Mouse (Mus musculus) myocyte (in vitro differentiated cells): ENCODE results near the gene Cd276. TPM values are rescaled to one million over a fixed set of nuclear protein-coding genes. Genes with fewer than 3 reads are reported as not detected.

Experiments used
- H3K27me3 ChIP-seq: one replicate; pipeline ENCODE4 v1.6.1; 2011; ENCODE audit not compliant: control insufficient read depth, insufficient read depth, insufficient read length
- H3K36me3 ChIP-seq: one replicate; pipeline ENCODE4 v1.6.1; 2011; ENCODE audit not compliant: control insufficient read depth, insufficient read depth
- H3K4me2 ChIP-seq: one replicate; pipeline ENCODE4 v1.6.1; 2011; ENCODE audit warnings: low read depth, control low read depth
- H3K4me3 ChIP-seq: one replicate; pipeline ENCODE4 v1.5.1; 2011; ENCODE audit warnings: mild to moderate bottlenecking, control low read depth, moderate library complexity
- H3K79me2 ChIP-seq: one replicate; pipeline ENCODE4 v1.6.1; 2011; ENCODE audit not compliant: control insufficient read depth, insufficient read depth
- H3ac ChIP-seq: one replicate; pipeline ENCODE4 v1.6.1; 2011; ENCODE audit not compliant: control insufficient read depth, insufficient read length
- CEBPB ChIP-seq: IDR thresholded peaks from 2 replicates; pipeline ENCODE4 v1.6.1; 2011; ENCODE audit warnings: mild to moderate bottlenecking, moderate library complexity; ENCODE audit not compliant: poor library complexity, insufficient read depth, severe bottlenecking
- E2F4 ChIP-seq: IDR thresholded peaks from one replicate; pipeline ENCODE4 v1.6.1; 2011; ENCODE audit warnings: mild to moderate bottlenecking, control low read depth, moderate library complexity; ENCODE audit not compliant: insufficient read depth
- MYOD1 ChIP-seq, 3 experiments: IDR thresholded peaks; one replicate each; pipeline ENCODE4 v1.6.1; 2011; ENCODE audit warnings: control low read depth in 2 of 3, low read depth in 2 of 3, mild to moderate bottlenecking in 2 of 3, moderate library complexity in 1 of 3; ENCODE audit not compliant: insufficient read length in 2 of 3, control insufficient read depth in 1 of 3
- MYOG ChIP-seq, 3 experiments: IDR thresholded peaks; one replicate each; pipeline ENCODE4 v1.6.1; 2011; ENCODE audit warnings: control low read depth in 2 of 3, low read depth in 2 of 3, mild to moderate bottlenecking in 2 of 3; ENCODE audit not compliant: insufficient read length in 2 of 3, control insufficient read depth in 1 of 3, insufficient read depth in 1 of 3
- POLR2A ChIP-seq: IDR thresholded peaks from one replicate; pipeline ENCODE4 v1.6.1; 2011; ENCODE audit warnings: low read depth, mild to moderate bottlenecking, control low read depth, moderate library complexity; ENCODE audit not compliant: insufficient read length
- POLR2AphosphoS2 ChIP-seq: IDR thresholded peaks from one replicate; pipeline ENCODE4 v1.6.1; 2011; ENCODE audit warnings: low read depth, control low read depth; ENCODE audit not compliant: insufficient read length
- REST ChIP-seq: IDR thresholded peaks from one replicate; pipeline ENCODE4 v1.6.1; 2011; ENCODE audit warnings: mild to moderate bottlenecking, control low read depth, moderate library complexity; ENCODE audit not compliant: insufficient read depth, insufficient read length
- SRF ChIP-seq: IDR thresholded peaks from one replicate; pipeline ENCODE4 v1.6.1; 2011; ENCODE audit warnings: low read depth; ENCODE audit not compliant: control insufficient read depth, insufficient read length
- TCF12 ChIP-seq: IDR thresholded peaks from one replicate; pipeline ENCODE4 v1.6.1; 2011; ENCODE audit warnings: mild to moderate bottlenecking, control low read depth; ENCODE audit not compliant: poor library complexity, insufficient read depth, severe bottlenecking
- TCF3 ChIP-seq: IDR thresholded peaks from one replicate; pipeline ENCODE4 v1.6.1; 2011; ENCODE audit warnings: low read depth, control low read depth; ENCODE audit not compliant: insufficient read length
- USF1 ChIP-seq: IDR thresholded peaks from one replicate; pipeline ENCODE4 v1.6.1; 2011; ENCODE audit warnings: low read depth, mild to moderate bottlenecking, control low read depth, moderate library complexity
- polyA plus RNA-seq: library from polyadenylated mRNA; unstranded; fragments of >200 nt; fragmentation: generic; extraction: Trizol; gene quantifications from one replicate; pipeline ENCODE4 v1.2.1, GENCODE M21; 2012; ENCODE audit warnings: missing spikeins

The Cd276 gene
- polyA plus RNA-seq, 1 experiment = 49.5 TPM

- Histone ChIP-seq H3K79me2 (no peaks in the 10 kb centered on the region), H3K4me2 (no peak overlapping the region), H3K4me3 (no peak overlapping the region), H3ac (no peak overlapping the region), H3K27me3 (no peaks in the 10 kb centered on the region), H3K36me3 (peaks cover 19% of the 10 kb centered on the region)
- TF ChIP-seq MYOD1 (IDR thresholded peaks at IDR 0.05; ENCODE audit: control insufficient read depth in 1 of 3, insufficient read length in 2 of 3, low read depth in 2 of 3) (peak in 1 of 3 experiments; percentile 52), TCF3 (no peak), CEBPB (no peak), SRF (no peak), POLR2AphosphoS2 (peak; percentile 13)
Observed at GRCm38 (mm10) chr9:58520816-58521581, 34.2 kb downstream of the Cd276 start.

GRCm38 (mm10) chr9:58519953-58520352 is 35.3 kb downstream of the Cd276 start:
- Histone ChIP-seq H3K27me3 (no peaks in the 10 kb centered on the region), H3K79me2 (no peaks in the 10 kb centered on the region), H3K4me2 (no peak overlapping the region), H3ac (no peak overlapping the region), H3K36me3 (peaks cover 12% of the 10 kb centered on the region), H3K4me3 (no peak overlapping the region)
- TF ChIP-seq MYOD1 (IDR thresholded peaks at IDR 0.05; ENCODE audit: control insufficient read depth in 1 of 3, insufficient read length in 2 of 3, low read depth in 2 of 3) = no peak
- no peak for TF ChIP-seq MYOG (IDR thresholded peaks at IDR 0.05; ENCODE audit: control insufficient read depth in 1 of 3, insufficient read depth in 1 of 3, insufficient read length in 2 of 3, low read depth in 2 of 3)
- TF ChIP-seq TCF12 = no peak
- TF ChIP-seq USF1 = no peak

DNA sequence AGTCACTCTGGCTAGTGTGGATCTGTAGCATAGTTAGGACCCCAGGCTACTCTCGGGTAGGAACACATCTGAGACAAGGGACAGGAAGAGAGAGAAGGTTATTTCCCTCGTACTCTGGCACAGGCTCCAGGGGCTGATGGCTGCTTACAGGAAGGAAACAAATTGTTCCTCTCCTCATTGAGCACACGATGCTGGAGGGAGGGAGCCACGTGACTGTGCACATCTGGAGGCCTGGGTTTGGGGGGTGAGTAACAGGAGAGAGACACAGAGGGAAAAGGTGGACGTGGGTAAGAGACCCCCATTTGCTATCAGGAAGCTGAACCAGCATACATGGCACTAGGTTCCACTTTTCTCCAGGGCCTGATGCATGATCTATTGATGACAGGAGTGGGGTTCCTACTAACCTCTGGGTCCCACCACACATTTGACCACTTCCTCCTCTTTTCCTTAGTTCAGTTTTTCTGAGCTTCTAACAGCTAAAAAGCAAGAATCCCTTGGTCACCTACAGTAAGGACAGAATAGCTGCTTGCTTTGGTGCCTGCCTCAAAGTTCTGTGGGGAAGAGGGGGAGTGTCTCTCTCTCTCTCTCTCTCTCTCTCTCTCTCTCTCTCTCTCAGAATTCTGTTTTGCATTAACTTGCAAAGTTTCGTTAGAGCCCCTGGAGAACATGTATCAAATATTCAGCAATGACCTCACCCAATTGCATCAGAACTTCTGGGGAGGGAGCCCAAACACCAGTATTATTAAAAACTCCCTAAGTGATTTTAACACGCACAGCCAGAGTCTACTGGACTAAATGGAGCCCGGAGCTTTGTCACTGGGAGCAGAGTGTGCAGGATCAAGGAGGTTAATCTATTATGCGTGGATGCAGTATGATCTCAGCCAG is 37.1 kb downstream of the Cd276 start:
- TF ChIP-seq REST (no peak), TCF12 (no peak), SRF (no peak), POLR2A (no peak), CEBPB (peak; percentile 72; the same call in 1 of the 2 replicates), USF1 (peak; percentile 35), MYOD1 (IDR thresholded peaks at IDR 0.05; ENCODE audit: control insufficient read depth in 1 of 3, insufficient read length in 2 of 3, low read depth in 2 of 3) (no peak), E2F4 (no peak)
- no peaks in the 10 kb centered on the region for H3K27me3 ChIP-seq
- no peak overlapping the region for H3ac ChIP-seq
- no peaks in the 10 kb centered on the region for H3K79me2 ChIP-seq
- peaks cover 7% of the 10 kb centered on the region for H3K36me3 ChIP-seq
- H3K4me2 ChIP-seq = no peak overlapping the region
- no peak overlapping the region for H3K4me3 ChIP-seq

GRCm38 (mm10) chr9:58516480-58516879 is 38.8 kb downstream of the Cd276 start:
- no peaks in the 10 kb centered on the region for H3K27me3 ChIP-seq
- no peak overlapping the region for H3ac ChIP-seq
- H3K79me2 ChIP-seq = no peaks in the 10 kb centered on the region
- H3K4me2 ChIP-seq = no peak overlapping the region
- H3K36me3 ChIP-seq = no peaks in the 10 kb centered on the region
- TF ChIP-seq TCF3 (no peak), CEBPB (no peak), POLR2A (no peak), SRF (no peak), TCF12 (no peak)
- no peak overlapping the region for H3K4me3 ChIP-seq

DNA sequence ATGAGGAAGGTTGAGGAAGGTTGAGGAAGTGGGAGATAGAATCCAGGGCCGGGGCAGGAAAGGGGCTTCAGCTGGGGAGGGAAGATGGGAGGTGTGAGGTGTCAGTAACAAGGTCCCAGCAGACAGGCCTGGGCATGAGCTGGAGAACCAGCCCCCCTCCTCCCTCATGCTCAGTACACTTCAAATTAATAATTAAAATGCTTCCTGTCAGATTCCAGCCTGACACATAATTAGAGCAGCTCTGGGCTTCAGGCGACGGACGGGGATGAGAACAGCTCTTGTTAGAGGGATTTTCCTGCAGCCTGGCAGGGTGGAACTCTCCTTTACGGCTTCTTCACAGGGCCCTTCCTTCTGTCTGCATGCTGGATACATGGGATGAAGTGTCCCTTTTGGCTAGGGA is 41.5 kb downstream of the Cd276 start:
- H3K27me3 ChIP-seq = no peaks in the 10 kb centered on the region
- H3ac ChIP-seq = no peak overlapping the region
- no peaks in the 10 kb centered on the region for H3K36me3 ChIP-seq
- H3K4me3 ChIP-seq = no peak overlapping the region
- no peak for TF ChIP-seq POLR2AphosphoS2
- H3K79me2 ChIP-seq = no peaks in the 10 kb centered on the region
- no peak overlapping the region for H3K4me2 ChIP-seq
